Mouse (Mus musculus): ENCODE data around the gene Aaas. TPM values are rescaled to one million over a fixed set of nuclear protein-coding genes. Genes with fewer than 3 reads are reported as not detected.

Gene Aaas
- polyA plus RNA-seq (2014; fragmentation: Illumina TruSeq; extraction: RNeasy Lipid Tissue Mini Kit (QIAGEN cat#74804)), result 10.5 TPM

DNA sequence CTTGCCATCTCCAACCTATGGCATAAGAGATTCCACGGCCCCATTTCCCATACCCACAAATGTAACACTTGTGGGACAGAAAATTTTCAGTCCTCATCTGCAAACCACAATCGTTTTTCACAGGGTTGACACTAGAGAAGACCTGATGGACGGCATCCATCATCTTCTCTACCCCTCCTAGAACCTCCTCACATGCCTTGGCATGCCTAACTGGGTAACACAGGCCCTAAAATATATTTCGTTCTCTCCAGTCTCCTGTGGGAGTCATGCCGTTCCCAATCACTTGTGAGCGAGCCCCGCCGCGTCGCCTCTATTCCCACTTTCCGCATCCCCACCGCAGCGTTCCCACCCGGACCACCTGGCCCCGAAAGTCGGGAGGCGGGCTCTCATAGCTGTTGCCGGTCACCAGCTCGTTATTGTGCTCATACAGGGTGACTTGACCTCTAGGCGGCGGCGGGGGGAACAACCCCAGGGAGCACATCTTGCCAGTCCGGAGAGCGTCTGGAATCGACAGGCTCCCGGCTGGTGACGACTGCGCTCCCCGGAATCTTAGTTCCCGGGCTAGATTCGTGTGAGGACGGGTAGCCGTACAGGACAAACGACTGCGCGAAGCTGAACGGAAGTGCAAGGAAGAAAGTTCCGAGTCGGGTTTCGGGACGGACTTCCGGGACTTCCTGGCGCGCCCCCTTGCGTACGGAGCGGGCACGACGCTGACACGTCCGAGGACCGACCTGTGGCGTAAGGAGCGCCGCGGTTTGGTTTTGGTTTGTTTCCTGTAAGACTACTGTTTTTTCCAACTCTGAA, at the start of gene Aaas:
Gene Aaas (minus strand): TSS at position 634 of the 804 bp plus-strand sequence.

DNA sequence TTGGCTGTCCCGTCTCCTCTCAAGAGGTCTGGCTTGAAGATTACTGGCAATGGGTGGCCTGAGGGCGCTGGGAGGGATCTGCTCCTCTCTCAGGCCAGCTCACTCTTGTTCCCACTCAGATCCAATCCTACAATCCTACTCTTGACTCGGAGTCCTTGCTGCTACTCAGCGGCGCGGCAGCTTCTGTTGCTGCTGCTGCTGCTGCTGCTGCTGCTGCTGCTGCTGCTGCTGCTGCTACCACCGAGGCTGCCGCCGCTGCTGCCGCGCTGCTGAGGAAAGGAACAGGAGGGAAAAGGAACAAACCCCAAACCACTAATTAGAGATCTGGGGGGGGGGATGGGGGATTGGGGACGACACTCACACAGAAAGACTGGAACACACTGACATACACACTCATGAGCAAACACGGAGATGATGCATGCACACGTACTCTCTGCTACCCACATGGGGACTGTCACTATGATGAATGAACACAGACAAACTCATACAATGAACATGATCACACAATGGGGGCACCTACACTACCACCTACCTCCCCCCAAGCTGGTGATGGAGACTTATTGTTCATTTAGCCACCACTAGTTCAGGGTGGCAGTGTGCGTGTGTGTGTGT, 16.3 kb upstream of the Aaas start, which contains the start of gene Sp7:
Gene Sp7 (minus strand): TSS at position 450 of the 612 bp plus-strand sequence.

GRCm38 (mm10) chr15:102331610-102332015, 19.0 kb downstream of the Aaas start, which contains the start of gene Myg1:
Myg1 (plus strand) TSS chr15:102331709.

DNA sequence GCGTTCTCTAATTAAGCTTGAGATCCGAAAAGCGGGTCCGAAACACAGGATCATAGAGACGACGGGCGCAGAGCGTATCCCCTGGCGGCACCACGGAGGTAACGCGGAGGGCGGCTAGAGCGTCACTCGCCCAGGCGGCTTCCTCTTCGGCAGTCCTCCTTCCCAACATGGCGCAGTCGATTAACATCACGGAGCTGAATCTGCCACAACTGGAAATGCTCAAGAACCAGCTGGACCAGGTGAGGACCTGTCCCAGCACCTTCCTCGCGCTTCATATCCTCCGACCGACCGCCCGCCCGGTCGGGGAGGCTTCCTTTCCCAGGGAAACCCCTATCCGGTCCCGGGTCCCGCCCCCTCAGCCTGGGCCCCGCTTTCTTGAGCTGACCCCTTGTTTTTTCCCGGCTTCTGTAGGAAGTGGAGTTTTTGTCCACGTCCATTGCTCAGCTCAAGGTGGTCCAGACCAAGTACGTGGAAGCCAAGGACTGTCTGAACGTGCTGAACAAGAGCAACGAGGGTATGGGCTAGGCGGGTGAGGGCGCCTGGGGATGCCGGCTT, 24.5 kb downstream of the Aaas start, which contains the start of gene Pfdn5:
Gene Pfdn5 (plus strand): TSS at position 95 of the 555 bp plus-strand sequence.

GRCm38 (mm10) chr15:102295633-102296367, 54.8 kb downstream of the Aaas start, which contains the start of gene Espl1:
Espl1 (plus strand) TSS chr15:102296266.

Other genes starting within 250 kb of the Aaas start
- 0.23 TPM for gene Spryd3, start 214.5 kb downstream of the Aaas start, polyA plus RNA-seq (2014; fragmentation: Illumina TruSeq; extraction: RNeasy Lipid Tissue Mini Kit (QIAGEN cat#74804))
- gene Igfbp6, start 206.4 kb downstream of the Aaas start, polyA plus RNA-seq (2014; fragmentation: Illumina TruSeq; extraction: RNeasy Lipid Tissue Mini Kit (QIAGEN cat#74804)), result not detected
- not detected for gene Soat2, start 200.2 kb downstream of the Aaas start, polyA plus RNA-seq (2014; fragmentation: Illumina TruSeq; extraction: RNeasy Lipid Tissue Mini Kit (QIAGEN cat#74804))
- 59.5 TPM for gene Zfp740, start 147.5 kb downstream of the Aaas start, polyA plus RNA-seq (2014; fragmentation: Illumina TruSeq; extraction: RNeasy Lipid Tissue Mini Kit (QIAGEN cat#74804))
- gene Csad, start 146.0 kb downstream of the Aaas start, polyA plus RNA-seq (2014; fragmentation: Illumina TruSeq; extraction: RNeasy Lipid Tissue Mini Kit (QIAGEN cat#74804)), result 19.4 TPM
- not detected for gene Itgb7, start 118.8 kb downstream of the Aaas start, polyA plus RNA-seq (2014; fragmentation: Illumina TruSeq; extraction: RNeasy Lipid Tissue Mini Kit (QIAGEN cat#74804))
- gene Rarg, start 93.3 kb downstream of the Aaas start, polyA plus RNA-seq (2014; fragmentation: Illumina TruSeq; extraction: RNeasy Lipid Tissue Mini Kit (QIAGEN cat#74804)), result 11.1 TPM
- not detected for gene Gm9918, start 80.2 kb downstream of the Aaas start, polyA plus RNA-seq (2014; fragmentation: Illumina TruSeq; extraction: RNeasy Lipid Tissue Mini Kit (QIAGEN cat#74804))
- 0.94 TPM for gene Mfsd5, start 71.3 kb downstream of the Aaas start, polyA plus RNA-seq (2014; fragmentation: Illumina TruSeq; extraction: RNeasy Lipid Tissue Mini Kit (QIAGEN cat#74804))
- gene Espl1, start 54.5 kb downstream of the Aaas start, polyA plus RNA-seq (2014; fragmentation: Illumina TruSeq; extraction: RNeasy Lipid Tissue Mini Kit (QIAGEN cat#74804)), result 0.57 TPM
- gene Pfdn5, start 24.7 kb downstream of the Aaas start, polyA plus RNA-seq (2014; fragmentation: Illumina TruSeq; extraction: RNeasy Lipid Tissue Mini Kit (QIAGEN cat#74804)), result 58.6 TPM
- gene Myg1, start 19.1 kb downstream of the Aaas start, polyA plus RNA-seq (2014; fragmentation: Illumina TruSeq; extraction: RNeasy Lipid Tissue Mini Kit (QIAGEN cat#74804)), result 5.9 TPM
- gene Sp7, start 16.4 kb upstream of the Aaas start, polyA plus RNA-seq (2014; fragmentation: Illumina TruSeq; extraction: RNeasy Lipid Tissue Mini Kit (QIAGEN cat#74804)), result 0.46 TPM
- 167 TPM for gene Sp1, start 55.4 kb upstream of the Aaas start, polyA plus RNA-seq (2014; fragmentation: Illumina TruSeq; extraction: RNeasy Lipid Tissue Mini Kit (QIAGEN cat#74804))
- gene Amhr2, start 94.6 kb upstream of the Aaas start, polyA plus RNA-seq (2014; fragmentation: Illumina TruSeq; extraction: RNeasy Lipid Tissue Mini Kit (QIAGEN cat#74804)), result 1.1 TPM
- gene Prr13, start 108.3 kb upstream of the Aaas start, polyA plus RNA-seq (2014; fragmentation: Illumina TruSeq; extraction: RNeasy Lipid Tissue Mini Kit (QIAGEN cat#74804)), result 37.5 TPM
- 1,145 TPM for gene Pcbp2, start 119.8 kb upstream of the Aaas start, polyA plus RNA-seq (2014; fragmentation: Illumina TruSeq; extraction: RNeasy Lipid Tissue Mini Kit (QIAGEN cat#74804))
- gene Gm10337, start 153.0 kb upstream of the Aaas start, polyA plus RNA-seq (2014; fragmentation: Illumina TruSeq; extraction: RNeasy Lipid Tissue Mini Kit (QIAGEN cat#74804)), result not detected
- 5.3 TPM for gene Map3k12, start 166.3 kb upstream of the Aaas start, polyA plus RNA-seq (2014; fragmentation: Illumina TruSeq; extraction: RNeasy Lipid Tissue Mini Kit (QIAGEN cat#74804))
- 0.66 TPM for gene Tarbp2, start 167.4 kb upstream of the Aaas start, polyA plus RNA-seq (2014; fragmentation: Illumina TruSeq; extraction: RNeasy Lipid Tissue Mini Kit (QIAGEN cat#74804))
- not detected for gene Npff, start 174.2 kb upstream of the Aaas start, polyA plus RNA-seq (2014; fragmentation: Illumina TruSeq; extraction: RNeasy Lipid Tissue Mini Kit (QIAGEN cat#74804))